Mouse (Mus musculus) testis, adult 2 months (tissue): ENCODE results near the gene Hist1h1t.

Experiments used
- CTCF ChIP-seq: fragments of 200-500 bp; IDR thresholded peaks from 2 replicates; pipeline ENCODE4 v1.5.1; 2012; ENCODE audit warnings: low read depth, mild to moderate bottlenecking, inconsistent platforms, low read length, moderate library complexity; ENCODE audit not compliant: control insufficient read depth, insufficient read depth, insufficient replicate concordance
- POLR2A ChIP-seq: fragments of 200-500 bp; IDR thresholded peaks from 2 replicates; pipeline ENCODE4 v1.6.1; 2012; ENCODE audit warnings: low read depth, mild to moderate bottlenecking, inconsistent platforms, low read length, moderate library complexity; ENCODE audit not compliant: control insufficient read depth

GRCm38 (mm10) chr13:23706771-23707170 is 11.2 kb downstream of the Hist1h1t start:
- no peak for TF ChIP-seq POLR2A
- TF ChIP-seq CTCF: no peak
